Mouse (Mus musculus) liver, embryonic 14.5 days (tissue): ENCODE measurements around the gene Polr3b.

ENCODE experiments used
- CTCF ChIP-seq: IDR thresholded peaks from 2 replicates; pipeline ENCODE4 v1.5.1; 2016; ENCODE audit warnings: antibody characterized with exemption, low read depth, control low read depth
- EP300 ChIP-seq: IDR thresholded peaks from 2 replicates; pipeline ENCODE4 v1.6.1; 2016; ENCODE audit warnings: antibody characterized with exemption, low read depth

- TF ChIP-seq CTCF (no peak), EP300 (no peak)
Observed at GRCm38 (mm10) chr10:84632005-84632404, 9.9 kb downstream of the Polr3b start.
